Mouse (Mus musculus): ENCODE data around the gene Rbfox1.

GRCm38 (mm10) chr16:6206431-6206830 is 321.3 kb downstream of the Rbfox1 start:
- TF ChIP-seq GATA1 (IDR thresholded peaks at IDR 0.05; ENCODE audit: borderline replicate concordance, low read length) (no peak), FLI1 (IDR thresholded peaks at IDR 0.05; ENCODE audit: low read length) (no peak)

Data from megakaryocyte, embryonic 14.5 days (primary cell).